Mouse (Mus musculus) liver, postnatal 0 days (tissue): ENCODE measurements around the gene Plch2. TPM values are rescaled to one million over a fixed set of nuclear protein-coding genes. Genes with fewer than 3 reads are reported as not detected.

Source experiments
- ATAC-seq: fragments of 200-750 bp; cut with Nextera tagmentation; 2 replicates; pipeline ENCODE4 v1.8.0; 2017; ENCODE audit warnings: mild to moderate bottlenecking, moderate library complexity
- DNase-seq: peaks from one replicate; pipeline ENCODE4 v3.0.0-alpha.2; 2016
- H3K27ac ChIP-seq: fragments of 300-500 bp; sonication (generic); 2 replicates; pipeline ENCODE4 v1.5.1; 2014; ENCODE audit warnings: antibody characterized with exemption, moderate library complexity, mild to moderate bottlenecking, low read depth
- H3K27me3 ChIP-seq: fragments of 300-500 bp; sonication (generic); 2 replicates; pipeline ENCODE4 v1.6.1; 2014; ENCODE audit warnings: low read length, control low read depth, mixed read lengths; ENCODE audit not compliant: insufficient read depth
- H3K36me3 ChIP-seq: fragments of 300-500 bp; sonication (generic); replicated peaks from 2 replicates; pipeline ENCODE4 v1.6.1; 2014; ENCODE audit warnings: mild to moderate bottlenecking, control low read depth, low read length, moderate library complexity, mixed read lengths; ENCODE audit not compliant: insufficient read depth
- H3K4me1 ChIP-seq: fragments of 300-500 bp; sonication (generic); 2 replicates; pipeline ENCODE4 v1.6.1; 2014; ENCODE audit warnings: antibody characterized with exemption, mild to moderate bottlenecking, control low read depth; ENCODE audit not compliant: insufficient read depth
- H3K4me2 ChIP-seq: fragments of 300-500 bp; sonication (generic); 2 replicates; pipeline ENCODE4 v1.6.1; 2014; ENCODE audit warnings: low read depth, mild to moderate bottlenecking, low read length, moderate library complexity, mixed read lengths
- H3K4me3 ChIP-seq: fragments of 300-500 bp; sonication (generic); 2 replicates; pipeline ENCODE4 v1.5.1; 2014; ENCODE audit warnings: low read depth, low read length
- H3K9ac ChIP-seq: fragments of 300-500 bp; sonication (generic); replicated peaks from 2 replicates; pipeline ENCODE4 v1.6.1; 2014; ENCODE audit warnings: mild to moderate bottlenecking, moderate library complexity
- H3K9me3 ChIP-seq: fragments of 300-500 bp; sonication (generic); 2 replicates; pipeline ENCODE4 v1.6.1; 2016; ENCODE audit warnings: mild to moderate bottlenecking, control low read depth, low read length, mixed read lengths
- CTCF ChIP-seq: sonication (generic); IDR thresholded peaks from 2 replicates; pipeline ENCODE4 v1.5.1; 2016; ENCODE audit warnings: antibody characterized with exemption, low read depth
- EP300 ChIP-seq: IDR thresholded peaks from 2 replicates; pipeline ENCODE4 v1.6.1; 2016; ENCODE audit warnings: antibody characterized with exemption, low read depth, mild to moderate bottlenecking
- WGBS: fragments of 180-500 bp; shearing (Covaris S2); extraction: QIAGEN DNeasy Blood & Tissue Kit; methylation state at CpG from one replicate; pipeline ENCODE4 v1.1.7; 2014; ENCODE audit not compliant: insufficient replicate concordance; 5-methylcytosine and 5-hydroxymethylcytosine counted together
- polyA plus RNA-seq: library from polyadenylated mRNA; unstranded; fragments of >200 nt; fragmentation: Nextera tagmentation; extraction: Ambion mirVana; gene quantifications from 2 replicates; pipeline ENCODE4 v1.2.1, GENCODE M21; 2015

The Plch2 gene
- polyA plus RNA-seq, 1 experiment from 2014 or later = not detected

- 69% methylated on average over 7 of the region's 7 CpGs for WGBS
- H3K27ac ChIP-seq = no peak overlapping the region
Observed at GRCm38 (mm10) chr4:155093431-155094149, 37.0 kb upstream of the Plch2 start.

GRCm38 (mm10) chr4:155092718-155093430, 36.3 kb upstream of the Plch2 start:
- Histone ChIP-seq H3K9me3 (no peaks in the 10 kb centered on the region), H3K9ac (no peak overlapping the region), H3K27me3 (no peaks in the 10 kb centered on the region), H3K4me2 (no peak overlapping the region), H3K36me3 (peaks cover 3% of the 10 kb centered on the region; the same call in 1 of the 2 replicates), H3K4me1 (no peaks in the 10 kb centered on the region), H3K27ac (no peak overlapping the region), H3K4me3 (no peak overlapping the region)
- DNase-seq = no peak
- WGBS = 89% methylated on average over 19 of the region's 19 CpGs
- no peak for TF ChIP-seq CTCF
- TF ChIP-seq EP300 = no peak
- no peak for ATAC-seq

More at GRCm38 (mm10) chr4:155093431-155094149, 37.0 kb upstream of the Plch2 start:
- Histone ChIP-seq H3K27me3 (no peaks in the 10 kb centered on the region), H3K4me2 (no peak overlapping the region), H3K4me1 (no peaks in the 10 kb centered on the region), H3K9me3 (no peaks in the 10 kb centered on the region), H3K4me3 (no peak overlapping the region), H3K36me3 (peaks cover 3% of the 10 kb centered on the region; the same call in 1 of the 2 replicates), H3K9ac (no peak overlapping the region)
- ATAC-seq (no peak), DNase-seq (no peak)
- TF ChIP-seq CTCF (no peak), EP300 (no peak)

GRCm38 (mm10) chr4:155090688-155091449, 34.3 kb upstream of the Plch2 start:
- peaks cover 3% of the 10 kb centered on the region; the same call in 1 of the 2 replicates for H3K36me3 ChIP-seq
- no peak overlapping the region for H3K27ac ChIP-seq
- H3K4me2 ChIP-seq = no peak overlapping the region
- H3K9ac ChIP-seq = no peak overlapping the region
- H3K4me1 ChIP-seq = peaks cover 9% of the 10 kb centered on the region
- H3K9me3 ChIP-seq = no peaks in the 10 kb centered on the region
- ATAC-seq = no peak
- 78% methylated on average over 13 of the region's 13 CpGs for WGBS
- no peaks in the 10 kb centered on the region for H3K27me3 ChIP-seq
- no peak overlapping the region for H3K4me3 ChIP-seq
- DNase-seq = no peak
- TF ChIP-seq CTCF (no peak), EP300 (no peak)

- TF ChIP-seq EP300 = no peak
- no peak overlapping the region for H3K4me3 ChIP-seq
- no peaks in the 10 kb centered on the region for H3K9me3 ChIP-seq
- no peak for ATAC-seq
- H3K36me3 ChIP-seq = peaks cover 3% of the 10 kb centered on the region; the same call in 1 of the 2 replicates
- no peak overlapping the region for H3K9ac ChIP-seq
- no peak overlapping the region for H3K4me2 ChIP-seq
- H3K27me3 ChIP-seq = no peaks in the 10 kb centered on the region
- no peak for DNase-seq
- peaks cover 13% of the 10 kb centered on the region for H3K4me1 ChIP-seq
- WGBS = 86% methylated on average over 4 of the region's 4 CpGs
- no peak overlapping the region for H3K27ac ChIP-seq
Observed at GRCm38 (mm10) chr4:155090147-155090546, 33.6 kb upstream of the Plch2 start.

GRCm38 (mm10) chr4:155089241-155089640, 32.7 kb upstream of the Plch2 start:
- no peak overlapping the region for H3K27ac ChIP-seq
- no peak for ATAC-seq
- H3K36me3 ChIP-seq = peaks cover 3% of the 10 kb centered on the region; the same call in 1 of the 2 replicates
- H3K4me1 ChIP-seq = peaks cover 22% of the 10 kb centered on the region
- 86% methylated on average over 5 of the region's 5 CpGs for WGBS
- DNase-seq = no peak
- TF ChIP-seq EP300 = no peak
- TF ChIP-seq CTCF = no peak
- no peak overlapping the region for H3K4me2 ChIP-seq
- no peaks in the 10 kb centered on the region for H3K27me3 ChIP-seq
- H3K4me3 ChIP-seq = no peak overlapping the region
- no peak overlapping the region for H3K9ac ChIP-seq
- H3K9me3 ChIP-seq = no peaks in the 10 kb centered on the region
